Mouse (Mus musculus) cerebellum, adult 2 months (tissue): ENCODE results near the gene Zbtb20.

Source experiments
- CTCF ChIP-seq: fragments of 200-500 bp; IDR thresholded peaks from 2 replicates; pipeline ENCODE4 v1.5.1; 2011; ENCODE audit warnings: low read depth, mild to moderate bottlenecking, control low read depth, low read length, moderate library complexity, borderline replicate concordance; ENCODE audit not compliant: insufficient read depth
- POLR2A ChIP-seq: fragments of 200-500 bp; IDR thresholded peaks from 2 replicates; pipeline ENCODE4 v1.6.1; 2011; ENCODE audit warnings: low read length, control low read depth, borderline replicate concordance; ENCODE audit not compliant: insufficient read depth

DNA sequence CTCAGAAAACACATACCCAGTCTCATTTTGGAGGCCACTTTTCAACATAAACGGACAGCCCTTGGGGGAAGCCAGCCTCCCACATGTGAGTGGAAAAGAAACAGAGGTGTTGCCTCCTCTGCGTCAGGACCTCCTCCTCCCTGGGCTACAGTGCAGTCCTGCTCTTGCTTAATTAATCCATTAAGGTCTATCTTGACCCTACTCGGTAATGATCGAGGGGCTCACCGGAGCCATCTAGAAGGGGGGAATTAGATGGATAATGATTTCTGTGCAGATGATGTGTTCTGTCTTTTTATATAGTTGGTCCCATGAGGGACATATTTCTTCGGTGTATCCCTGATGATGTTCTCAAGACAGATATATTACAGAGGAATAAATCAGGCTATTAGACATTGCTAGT lies 655.6 kb downstream of the Zbtb20 start:
- TF ChIP-seq CTCF: no peak
- TF ChIP-seq POLR2A: no peak
